Mouse (Mus musculus): ENCODE data around the gene Ano1.

Gene Ano1

GRCm38 (mm10) chr7:144764537-144765282 is 12.9 kb upstream of the Ano1 start:
- no peak for DNase-seq (ENCODE audit: low spot score in 2 of 2)

- no peak for DNase-seq (ENCODE audit: low spot score in 2 of 2)
These were observed 12.2 kb upstream of the Ano1 start for GRCm38 (mm10) chr7:144764013-144764412.

GRCm38 (mm10) chr7:144762496-144763235 is 10.9 kb upstream of the Ano1 start:
- no peak for DNase-seq (ENCODE audit: low spot score in 2 of 2)

GRCm38 (mm10) chr7:144760228-144760627 is 8.5 kb upstream of the Ano1 start:
- no peak for DNase-seq (ENCODE audit: low spot score in 2 of 2)

- DNase-seq (ENCODE audit: low spot score in 2 of 2), result no peak
These were observed 7.7 kb upstream of the Ano1 start for GRCm38 (mm10) chr7:144759455-144759854.

GRCm38 (mm10) chr7:144755511-144756378 is 4.0 kb upstream of the Ano1 start:
- DNase-seq (ENCODE audit: low spot score in 2 of 2), result no peak

GRCm38 (mm10) chr7:144754722-144755121 is 2.9 kb upstream of the Ano1 start:
- no peak for DNase-seq (ENCODE audit: low spot score in 2 of 2)

GRCm38 (mm10) chr7:144753657-144754031 is 1.9 kb upstream of the Ano1 start:
- no peak for DNase-seq (ENCODE audit: low spot score in 2 of 2)

GRCm38 (mm10) chr7:144752919-144753656 is 1.3 kb upstream of the Ano1 start:
- DNase-seq (ENCODE audit: low spot score in 2 of 2), result no peak

- DNase-seq (ENCODE audit: low spot score in 2 of 2), result no peak
These were observed 4.0 kb downstream of the Ano1 start for GRCm38 (mm10) chr7:144747756-144748155.

- DNase-seq (ENCODE audit: low spot score in 2 of 2), result no peak
These were observed 5.3 kb downstream of the Ano1 start for GRCm38 (mm10) chr7:144746466-144746865.

GRCm38 (mm10) chr7:144743874-144744273 is 7.9 kb downstream of the Ano1 start:
- no peak for DNase-seq (ENCODE audit: low spot score in 2 of 2)

- no peak for DNase-seq (ENCODE audit: low spot score in 2 of 2)
These were observed 11.1 kb downstream of the Ano1 start for GRCm38 (mm10) chr7:144740643-144741042.

- no peak for DNase-seq (ENCODE audit: low spot score in 2 of 2)
These were observed 12.0 kb downstream of the Ano1 start for GRCm38 (mm10) chr7:144739810-144740209.

- no peak for DNase-seq (ENCODE audit: low spot score in 2 of 2)
These were observed 13.4 kb downstream of the Ano1 start for GRCm38 (mm10) chr7:144738357-144738798.

- DNase-seq (ENCODE audit: low spot score in 2 of 2), result peak in 1 of 2 experiments; percentile 51
These were observed 19.9 kb downstream of the Ano1 start for GRCm38 (mm10) chr7:144731897-144732291.

GRCm38 (mm10) chr7:144731182-144731896 is 20.4 kb downstream of the Ano1 start:
- peak in 1 of 2 experiments; percentile 44 for DNase-seq (ENCODE audit: low spot score in 2 of 2)

GRCm38 (mm10) chr7:144724283-144724682 is 27.5 kb downstream of the Ano1 start:
- no peak for DNase-seq (ENCODE audit: low spot score in 2 of 2)

- no peak for DNase-seq (ENCODE audit: low spot score in 2 of 2)
These were observed 31.8 kb downstream of the Ano1 start for GRCm38 (mm10) chr7:144719956-144720355.

- no peak for DNase-seq (ENCODE audit: low spot score in 2 of 2)
These were observed 34.0 kb downstream of the Ano1 start for GRCm38 (mm10) chr7:144717736-144718135.

- DNase-seq (ENCODE audit: low spot score in 2 of 2), result no peak
These were observed 53.9 kb downstream of the Ano1 start for GRCm38 (mm10) chr7:144697870-144698269.
